Mouse (Mus musculus) activated CD4-positive, CD25-positive, alpha-beta regulatory T cell, adult 4 months (primary cell): Measurements from ENCODE around the gene Jph4. TPM values are rescaled to one million over a fixed set of nuclear protein-coding genes. Genes with fewer than 3 reads are reported as not detected.

Experiments used
- ATAC-seq: one replicate; pipeline ENCODE4 v1.8.0; 2017
- polyA plus RNA-seq, 2 experiments: library from polyadenylated mRNA; unstranded; fragments of 100-300 nt; shearing (Covaris generic); gene quantifications; one replicate each; pipeline ENCODE4 v1.2.1; 2017

Gene Jph4
- polyA plus RNA-seq, 2 experiments from 2014 or later = not detected

DNA sequence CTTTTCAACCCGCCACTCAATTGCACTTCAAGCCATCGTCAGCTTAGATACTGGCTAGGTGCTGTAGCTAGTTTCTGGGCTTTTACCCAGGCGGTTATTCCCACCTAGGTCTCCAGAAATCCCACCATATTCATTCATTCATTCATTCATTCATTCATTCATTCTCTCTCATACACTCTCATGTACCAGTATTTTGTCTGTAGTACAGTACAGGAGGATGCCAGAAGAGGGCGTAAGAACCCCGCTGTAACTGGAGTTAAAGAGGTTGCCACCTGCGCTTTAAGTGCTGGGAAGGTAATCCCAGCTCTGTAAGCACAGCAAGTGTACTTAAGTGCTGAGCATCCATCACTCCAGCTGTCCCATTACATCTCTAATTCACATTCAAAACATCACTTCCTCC is 22.8 kb downstream of the Jph4 start:
- no peak for ATAC-seq

DNA sequence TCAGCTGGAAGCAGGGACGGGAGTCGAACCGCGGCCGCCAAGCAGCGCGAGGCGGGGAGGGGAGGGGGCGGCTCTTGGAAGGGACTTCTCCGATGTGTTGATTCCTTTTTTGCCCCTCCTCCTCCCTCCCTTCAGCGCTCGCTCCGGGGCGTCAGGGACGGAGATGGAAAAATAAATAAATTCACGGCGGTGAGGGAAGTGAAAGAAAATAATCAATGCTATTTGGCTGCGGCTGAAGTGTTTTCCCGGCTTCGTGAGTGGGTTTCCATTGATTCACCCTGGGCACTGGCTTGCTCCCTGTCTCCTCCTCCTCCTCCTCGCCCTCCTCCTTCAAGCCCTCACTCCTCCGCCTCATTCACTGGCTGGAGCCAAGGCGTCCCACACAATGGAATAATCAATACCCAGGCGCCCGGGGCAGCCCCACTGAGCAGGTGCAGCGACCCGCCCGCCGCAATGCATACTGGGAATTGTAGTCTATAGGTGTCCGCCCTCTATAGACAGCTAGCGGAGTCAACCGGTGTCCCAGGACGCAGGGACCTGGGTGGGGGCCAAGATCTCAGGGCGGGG is 24.6 kb downstream of the Jph4 start, which contains the start of gene Zfhx2:
Zfhx2 (minus strand) TSS at position 314 of the 567 bp plus-strand sequence.
- ATAC-seq = peak; percentile 87

DNA sequence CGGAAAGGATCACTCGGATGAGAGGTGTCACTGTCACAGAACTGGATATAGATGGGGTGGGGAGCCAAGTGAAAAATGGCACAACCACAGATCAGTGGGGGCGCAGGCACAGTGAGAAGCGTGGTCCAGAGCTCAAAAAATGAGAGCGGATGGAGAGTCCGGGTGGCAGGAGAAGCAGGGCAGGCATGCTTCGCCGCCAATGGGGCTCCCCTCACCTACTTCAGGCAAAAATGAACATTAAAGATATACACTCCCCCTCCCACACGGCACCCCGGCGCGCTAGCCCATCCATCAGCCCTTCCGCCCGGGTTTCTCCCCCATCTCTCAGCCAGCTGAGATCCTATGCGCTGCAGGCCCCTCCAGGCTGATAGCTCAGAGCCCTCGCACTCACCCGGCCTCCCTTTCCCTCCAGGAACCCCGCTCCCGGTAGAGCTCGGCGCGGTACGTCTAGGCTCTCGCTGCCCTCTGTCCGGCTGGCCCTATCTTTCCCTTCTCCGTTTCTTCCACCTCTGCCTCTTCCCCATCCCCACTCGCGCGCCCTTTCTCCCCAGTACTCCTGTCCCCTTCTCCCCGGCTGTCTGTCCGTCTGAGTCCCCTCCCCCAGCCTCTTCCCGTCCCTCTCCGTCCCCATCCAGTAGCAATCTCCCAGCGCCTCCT is 25.4 kb downstream of the Jph4 start:
- ATAC-seq = no peak

DNA sequence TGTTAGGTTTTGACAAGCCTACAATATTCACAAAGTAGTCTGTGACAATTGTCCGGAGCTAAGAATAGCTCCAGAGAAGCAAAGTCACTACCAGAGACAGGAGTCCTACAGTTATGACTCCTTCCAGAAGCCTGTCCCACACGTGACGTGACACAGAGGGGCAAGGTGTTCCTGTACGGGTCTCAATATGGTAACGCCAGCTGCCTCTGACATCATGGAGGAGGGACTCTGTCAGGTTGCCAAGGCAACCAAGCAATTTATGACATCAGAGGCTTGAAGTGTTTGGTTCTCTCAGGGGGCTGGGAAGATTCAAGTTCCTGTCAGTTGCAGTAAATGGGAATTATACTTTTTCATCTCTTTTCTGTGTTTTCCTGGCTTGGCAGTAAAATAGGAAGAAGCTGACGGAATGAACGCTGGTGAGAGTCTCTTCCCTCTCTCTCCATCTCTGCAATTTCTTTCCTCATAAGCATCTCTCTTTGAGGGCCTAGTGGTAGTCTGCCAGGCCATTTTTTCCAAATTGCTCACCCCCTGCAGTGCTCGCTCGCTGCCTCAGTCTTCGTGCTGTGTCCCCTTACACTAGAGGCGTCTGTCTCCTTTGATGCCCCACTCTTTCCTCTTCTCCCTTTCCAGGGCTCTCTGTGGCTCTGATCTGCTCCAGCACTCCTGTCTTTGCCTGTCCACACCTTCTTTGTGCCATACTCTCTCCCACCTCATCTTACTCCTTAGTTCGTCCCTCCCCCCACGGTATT is 27.4 kb downstream of the Jph4 start:
- ATAC-seq = no peak

DNA sequence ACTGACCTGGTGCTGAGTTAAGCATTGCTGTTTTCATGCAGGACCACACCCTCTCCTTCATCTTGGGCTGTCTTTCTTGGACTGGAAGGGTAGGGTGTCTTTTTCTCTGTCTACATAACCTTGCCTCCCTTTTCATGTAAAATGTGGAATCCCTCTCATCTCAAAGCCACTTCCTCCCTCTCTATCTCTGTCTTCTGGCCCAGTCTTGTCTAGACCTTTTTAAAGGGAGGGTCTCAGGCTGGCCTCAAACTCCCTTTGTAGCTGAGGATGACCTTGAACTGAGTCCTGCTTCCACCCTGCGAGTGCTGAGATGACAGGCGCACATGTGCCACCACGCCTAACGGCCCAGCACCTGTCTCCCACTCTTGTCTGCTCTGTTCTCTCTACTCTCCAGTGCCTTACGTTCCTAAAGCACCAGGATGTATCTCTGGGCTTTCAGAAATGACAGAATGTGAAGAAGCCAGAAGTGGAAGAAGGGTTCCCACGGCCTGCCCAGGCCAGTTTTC is 30.7 kb downstream of the Jph4 start:
- no peak for ATAC-seq

DNA sequence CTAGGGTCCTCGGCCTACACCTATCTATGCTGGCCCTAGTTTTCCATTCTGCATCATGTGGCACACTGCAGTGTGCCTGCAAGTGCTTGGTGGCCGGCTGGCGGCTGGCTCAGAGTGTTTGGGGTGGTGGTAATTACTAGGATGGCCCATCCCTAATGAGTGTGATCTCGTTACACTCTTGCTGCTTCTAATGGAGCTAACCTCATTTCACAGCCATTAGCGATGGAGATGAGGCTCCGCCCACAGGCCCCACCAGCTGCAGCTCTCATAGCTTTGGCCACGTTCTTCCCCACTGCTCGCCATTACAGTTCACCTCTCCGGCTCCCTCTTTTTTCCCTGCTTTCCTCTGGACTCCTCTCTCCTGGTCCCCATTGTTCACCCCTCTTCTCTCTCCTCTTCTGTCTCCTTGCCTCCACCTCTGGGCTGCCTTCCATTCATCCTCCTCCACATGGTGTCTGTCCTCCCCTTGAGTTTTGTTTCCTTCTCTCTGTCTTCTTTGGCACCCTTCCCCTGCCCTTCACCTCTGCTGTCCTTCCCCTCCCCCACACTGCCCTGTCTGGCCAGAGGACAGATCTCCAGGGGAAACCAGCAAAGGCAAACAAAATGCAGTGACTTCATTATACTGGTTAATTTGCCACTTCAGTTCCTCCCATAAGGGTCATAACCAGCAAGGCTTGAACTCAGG is 31.3 kb downstream of the Jph4 start:
- no peak for ATAC-seq

DNA sequence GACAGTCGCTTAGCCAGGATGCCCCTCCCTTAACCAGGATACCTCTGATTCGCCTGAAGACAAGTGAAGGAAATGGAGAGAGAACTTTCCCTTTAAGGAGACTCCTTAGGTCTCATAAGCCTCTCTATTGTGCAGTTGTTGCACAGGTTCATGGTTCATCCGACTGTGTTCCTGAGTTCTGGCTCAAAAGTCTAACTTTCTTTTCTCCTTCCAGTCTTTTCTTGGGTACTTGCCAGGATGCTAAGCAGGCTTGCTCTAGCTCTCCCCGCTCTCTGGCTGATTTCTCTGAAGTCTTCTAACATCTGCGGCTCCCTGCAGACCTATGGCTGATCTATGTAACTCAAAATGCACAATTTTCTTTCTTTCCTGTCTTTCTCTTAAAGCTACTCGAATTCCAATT is 33.3 kb downstream of the Jph4 start:
- ATAC-seq = no peak

DNA sequence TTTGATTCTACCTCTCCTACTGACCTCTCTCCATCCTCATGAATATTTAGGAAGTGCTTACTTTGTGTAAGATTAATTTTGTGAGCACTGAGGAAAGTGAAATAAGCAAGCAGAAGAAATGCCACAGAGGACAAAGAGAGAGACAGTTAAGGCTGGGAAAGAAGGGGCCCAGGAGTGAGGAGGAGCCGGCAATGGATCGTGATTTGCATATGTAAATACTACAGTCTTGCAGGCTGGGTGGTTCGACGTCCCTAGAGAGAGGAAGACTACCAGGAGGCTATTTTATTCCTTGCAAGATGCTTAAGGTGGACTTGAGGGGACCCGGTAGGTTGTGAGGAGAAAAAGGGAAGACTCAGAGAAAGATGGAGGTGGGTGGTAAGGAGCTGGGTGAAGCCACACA is 35.6 kb downstream of the Jph4 start:
- no peak for ATAC-seq

DNA sequence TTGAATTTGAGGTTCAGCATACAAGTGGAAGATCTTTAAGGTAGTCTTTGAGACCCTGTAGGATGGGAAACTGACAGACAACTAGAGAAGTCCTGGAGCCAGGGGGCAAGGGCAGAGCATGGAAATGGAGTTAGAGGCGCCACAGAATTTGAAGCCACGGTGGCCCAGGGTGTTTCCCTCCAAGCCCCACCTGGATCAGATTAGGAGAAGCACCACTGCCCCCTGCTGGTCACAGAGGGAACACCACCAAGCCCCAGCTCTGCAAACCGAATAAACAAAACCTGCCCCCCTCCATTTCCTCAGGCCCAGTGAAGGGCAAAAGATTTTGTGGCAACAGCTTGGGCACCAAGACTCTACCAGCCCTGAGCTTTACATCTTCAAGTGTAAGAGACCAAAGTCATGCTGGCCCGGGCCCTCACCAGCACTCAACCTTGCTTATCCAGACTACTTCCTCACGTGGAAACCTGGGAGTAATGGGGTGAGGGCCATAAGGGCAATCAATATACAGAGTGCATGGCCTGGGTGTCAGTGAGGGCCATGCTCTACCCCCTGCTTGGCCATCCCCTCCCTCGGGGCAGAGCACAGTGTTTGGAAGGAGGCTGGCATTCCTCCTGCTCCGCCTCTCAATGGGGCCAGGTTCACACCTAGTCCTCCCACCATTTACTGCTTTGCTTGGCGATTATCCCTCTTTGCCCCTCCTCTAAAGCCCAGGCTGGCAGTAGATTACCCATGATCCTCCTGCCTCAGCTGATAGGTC is 37.3 kb downstream of the Jph4 start:
- peak; percentile 76 for ATAC-seq

DNA sequence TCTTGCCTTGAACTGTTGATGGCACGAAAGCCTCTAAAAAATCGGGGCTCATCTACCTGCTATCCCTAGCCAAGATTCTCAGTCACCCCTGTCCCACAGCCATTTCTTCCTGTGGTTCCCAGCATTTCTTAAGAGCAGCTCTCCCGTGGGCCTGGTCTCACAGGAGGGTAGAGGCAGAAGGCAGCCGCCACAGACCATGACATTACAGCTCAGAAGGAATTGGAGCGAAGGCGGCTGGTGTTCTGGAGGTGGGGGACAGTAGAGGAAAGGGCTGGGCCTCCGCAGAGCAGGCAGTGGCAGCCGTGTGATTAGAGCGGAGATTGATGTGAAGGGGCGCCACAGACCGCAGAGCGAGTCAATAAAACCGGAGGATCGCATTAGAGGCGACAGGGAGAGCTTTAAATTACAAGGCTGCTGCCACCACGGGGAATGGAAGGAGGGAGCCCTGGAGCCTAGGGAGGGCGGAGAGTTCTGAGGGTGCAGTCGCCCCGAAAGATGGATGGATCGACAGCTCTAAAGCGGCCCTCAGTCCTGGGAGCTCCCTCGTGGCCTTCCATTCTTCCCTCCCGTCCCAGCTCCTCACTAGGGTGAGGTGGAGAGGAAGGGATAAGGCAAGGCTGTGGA is 38.3 kb downstream of the Jph4 start:
- ATAC-seq = no peak

DNA sequence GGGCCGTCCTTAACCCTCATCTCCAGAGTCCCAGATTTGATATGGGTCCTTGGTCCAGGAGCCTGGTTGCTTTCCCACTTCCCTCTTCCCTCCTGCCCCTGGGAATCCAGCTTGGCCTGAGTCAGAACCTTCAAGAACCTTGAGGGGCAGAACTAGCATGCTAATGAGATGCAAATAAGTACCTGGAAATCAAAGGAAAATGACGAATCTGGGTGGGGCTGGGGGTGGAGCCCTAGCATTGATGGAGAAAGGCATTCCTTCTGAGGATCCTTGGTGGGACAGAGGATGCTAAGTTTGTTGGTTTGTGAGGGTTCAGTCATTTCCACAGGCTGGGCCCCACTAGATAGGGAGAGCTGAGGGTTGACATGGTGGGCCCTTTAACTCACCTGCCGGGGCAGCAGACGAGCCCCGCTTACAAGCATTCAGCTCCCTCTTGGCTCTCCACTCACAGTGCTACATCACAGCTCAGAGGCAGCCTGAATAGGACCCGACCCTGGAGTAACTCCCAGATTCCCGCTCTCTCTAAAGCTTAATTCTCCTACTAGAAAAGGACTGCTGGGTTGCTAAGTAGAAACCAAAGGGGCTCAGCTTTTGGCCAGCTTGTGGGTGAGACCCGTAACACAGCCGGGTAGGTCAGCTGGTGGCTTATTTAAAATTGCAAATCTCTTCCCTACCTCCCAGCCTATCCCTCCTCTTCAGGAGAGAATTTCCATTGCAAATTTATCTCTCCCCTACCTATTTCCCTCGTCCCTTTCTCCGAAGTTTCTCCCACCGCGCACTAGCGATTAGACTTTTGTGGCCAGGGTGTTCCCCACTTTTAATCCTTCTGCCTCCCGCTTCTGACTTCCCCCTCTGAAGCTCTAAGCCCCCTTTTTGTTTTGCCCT is 39.0 kb downstream of the Jph4 start:
- no peak for ATAC-seq

DNA sequence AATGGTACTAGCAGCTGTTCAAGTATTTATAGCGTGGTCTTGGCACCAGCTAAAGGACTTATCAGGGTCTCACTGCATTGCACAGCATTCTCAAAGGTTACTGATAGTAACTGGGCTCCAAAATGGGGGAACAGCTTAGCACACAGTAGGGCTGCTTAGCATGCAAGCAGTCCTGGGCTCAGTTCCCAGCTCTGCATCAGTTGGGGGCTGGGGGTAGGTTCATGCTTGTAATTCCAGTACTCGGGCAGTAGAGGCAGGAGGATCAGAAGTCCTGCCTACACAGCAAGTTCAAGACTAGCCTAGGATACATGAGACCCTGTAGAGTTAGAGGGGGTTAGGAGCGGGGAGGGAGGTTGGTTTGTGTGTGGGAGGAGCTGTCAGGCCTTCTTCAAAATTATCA is 39.8 kb downstream of the Jph4 start:
- no peak for ATAC-seq

DNA sequence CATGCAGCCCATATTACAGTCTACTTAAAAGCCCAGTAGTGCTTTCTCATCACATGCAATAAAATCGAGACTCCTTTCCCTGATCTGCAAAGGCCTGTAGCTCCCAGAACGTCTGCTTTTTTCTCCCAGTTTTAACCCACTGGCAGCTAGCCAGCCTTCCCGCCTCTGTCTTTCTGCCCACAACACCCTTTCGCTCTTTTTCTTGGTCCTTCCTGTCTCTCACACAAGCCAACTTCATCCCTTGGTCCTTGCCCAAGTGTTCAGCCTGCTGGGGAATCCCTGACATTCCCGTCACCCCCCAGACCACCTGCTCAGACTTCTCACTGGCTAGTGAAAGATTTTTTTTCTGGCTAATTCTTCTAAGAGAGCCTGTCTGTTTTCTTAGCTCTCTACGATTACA is 40.5 kb downstream of the Jph4 start:
- no peak for ATAC-seq

DNA sequence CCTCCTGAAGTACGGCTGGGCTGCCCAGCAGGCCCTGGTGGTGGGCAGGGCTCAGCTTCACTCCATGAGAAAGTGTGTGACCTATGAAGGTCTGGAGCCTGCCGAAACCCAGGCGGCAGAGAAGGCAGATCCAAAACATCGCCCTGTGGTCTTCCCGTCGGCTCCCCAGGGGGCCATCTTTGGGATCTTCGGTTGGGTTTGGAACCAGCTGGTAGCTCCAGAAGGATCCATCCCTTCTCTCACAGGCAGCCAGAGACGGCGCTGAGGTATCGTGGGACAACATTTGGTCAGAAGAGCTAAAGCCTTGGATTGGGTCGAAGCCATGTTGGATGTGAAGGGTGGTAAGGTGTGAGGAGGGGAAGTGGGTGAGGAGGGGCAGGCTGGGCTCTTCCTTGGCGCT is 42.3 kb downstream of the Jph4 start:
- no peak for ATAC-seq

DNA sequence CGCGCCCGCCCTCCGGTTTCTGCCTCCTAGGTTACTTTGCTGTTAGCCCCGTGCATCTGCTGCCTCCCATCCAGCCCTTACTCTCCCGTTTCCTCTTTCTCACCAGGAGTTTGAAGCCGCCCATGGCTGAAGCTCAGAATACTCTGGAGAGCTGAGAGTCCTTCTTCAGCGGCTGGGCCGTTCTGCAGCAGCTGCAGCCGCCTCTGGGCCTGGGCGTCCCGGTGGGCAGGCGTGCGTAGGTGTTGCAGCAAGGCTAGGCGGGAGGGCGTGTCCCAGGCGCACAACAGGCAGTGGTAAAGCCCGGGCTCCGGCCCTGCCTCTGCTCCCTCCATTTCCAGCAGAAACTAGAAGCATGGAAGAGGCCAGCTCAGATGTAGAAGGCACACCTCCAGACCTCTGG is 45.0 kb downstream of the Jph4 start:
- no peak for ATAC-seq

DNA sequence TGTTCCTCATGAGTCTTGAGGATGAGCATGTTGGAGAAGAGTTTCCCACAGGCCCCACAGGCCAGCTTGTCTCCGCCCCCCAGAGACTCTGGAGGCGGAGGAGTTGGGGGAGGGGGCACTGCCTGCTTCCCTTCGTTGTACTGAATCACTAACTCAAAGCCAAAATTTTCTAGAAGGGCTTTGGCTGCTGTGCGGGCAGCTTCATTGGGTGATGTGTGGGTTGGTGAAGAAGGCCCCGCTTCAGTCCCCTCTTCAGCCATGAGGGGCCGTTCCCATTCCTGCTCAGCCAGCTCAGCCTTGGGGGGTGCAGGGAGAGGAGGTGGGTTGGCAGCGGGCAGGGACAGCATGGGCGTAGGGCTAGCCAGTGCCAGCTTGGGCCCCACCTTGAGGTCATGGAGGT is 50.7 kb downstream of the Jph4 start:
- no peak for ATAC-seq

DNA sequence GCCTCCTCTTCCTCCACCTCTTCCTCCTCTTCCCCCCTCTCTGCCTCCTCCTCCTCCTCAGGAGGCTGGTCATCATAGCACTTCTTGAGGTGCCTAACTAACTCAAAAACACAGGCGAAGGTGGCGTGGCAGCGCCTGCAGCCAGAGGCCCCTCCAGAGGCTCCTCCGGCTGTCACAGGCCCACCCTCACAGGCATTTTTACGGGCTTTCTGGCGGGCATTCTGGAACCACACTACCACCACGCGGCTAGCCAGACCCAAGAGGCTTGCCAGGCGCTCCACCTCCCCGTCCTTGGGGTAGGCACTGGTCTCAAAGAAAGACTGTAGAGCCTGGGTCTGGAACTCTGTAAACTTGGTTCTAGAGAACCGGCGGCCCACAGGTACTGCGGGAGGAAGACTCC is 51.3 kb downstream of the Jph4 start:
- no peak for ATAC-seq

DNA sequence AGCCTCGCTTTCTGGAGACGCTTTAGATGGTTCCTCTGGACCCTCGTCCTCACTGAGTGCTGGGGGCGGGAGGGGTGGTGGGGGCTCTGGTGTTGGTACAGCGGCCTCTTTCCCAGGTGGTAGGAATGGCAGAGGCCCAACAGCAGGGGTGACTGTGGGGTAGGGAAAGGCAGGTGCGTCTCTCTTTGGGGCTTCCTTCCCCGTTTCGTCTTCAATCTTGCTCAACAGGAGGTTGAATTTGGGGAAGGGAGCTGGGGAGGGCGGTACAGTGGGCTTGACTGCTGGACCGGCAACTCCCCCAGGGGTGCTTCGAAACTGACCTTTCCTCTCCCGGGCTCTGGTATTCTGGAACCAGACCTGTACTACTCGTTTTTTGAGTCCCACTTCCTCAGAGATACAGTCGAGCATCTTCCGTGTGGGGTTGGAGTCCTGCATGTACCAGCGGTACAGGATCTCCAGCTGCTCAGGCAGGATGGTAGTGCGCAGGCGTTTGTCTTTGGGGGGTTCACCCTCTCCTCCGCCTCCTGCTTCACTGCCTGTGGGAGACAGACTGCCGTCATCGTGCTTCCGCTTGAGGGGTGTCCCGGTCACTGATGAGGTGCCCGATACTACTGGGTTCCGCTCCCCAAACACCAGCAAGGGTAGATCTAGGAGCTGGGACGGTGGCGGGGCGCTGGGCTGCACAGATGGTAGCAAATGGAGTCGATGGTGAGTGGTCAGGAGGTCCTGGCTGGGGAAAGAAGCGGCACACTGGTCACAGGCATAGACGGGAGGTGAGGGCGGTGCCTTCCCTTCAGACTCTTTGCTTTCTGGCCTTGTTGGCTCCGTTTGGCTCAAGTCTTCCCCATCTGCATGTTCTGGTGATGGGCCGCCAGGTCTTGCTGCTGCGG is 52.0 kb downstream of the Jph4 start:
- ATAC-seq = no peak

DNA sequence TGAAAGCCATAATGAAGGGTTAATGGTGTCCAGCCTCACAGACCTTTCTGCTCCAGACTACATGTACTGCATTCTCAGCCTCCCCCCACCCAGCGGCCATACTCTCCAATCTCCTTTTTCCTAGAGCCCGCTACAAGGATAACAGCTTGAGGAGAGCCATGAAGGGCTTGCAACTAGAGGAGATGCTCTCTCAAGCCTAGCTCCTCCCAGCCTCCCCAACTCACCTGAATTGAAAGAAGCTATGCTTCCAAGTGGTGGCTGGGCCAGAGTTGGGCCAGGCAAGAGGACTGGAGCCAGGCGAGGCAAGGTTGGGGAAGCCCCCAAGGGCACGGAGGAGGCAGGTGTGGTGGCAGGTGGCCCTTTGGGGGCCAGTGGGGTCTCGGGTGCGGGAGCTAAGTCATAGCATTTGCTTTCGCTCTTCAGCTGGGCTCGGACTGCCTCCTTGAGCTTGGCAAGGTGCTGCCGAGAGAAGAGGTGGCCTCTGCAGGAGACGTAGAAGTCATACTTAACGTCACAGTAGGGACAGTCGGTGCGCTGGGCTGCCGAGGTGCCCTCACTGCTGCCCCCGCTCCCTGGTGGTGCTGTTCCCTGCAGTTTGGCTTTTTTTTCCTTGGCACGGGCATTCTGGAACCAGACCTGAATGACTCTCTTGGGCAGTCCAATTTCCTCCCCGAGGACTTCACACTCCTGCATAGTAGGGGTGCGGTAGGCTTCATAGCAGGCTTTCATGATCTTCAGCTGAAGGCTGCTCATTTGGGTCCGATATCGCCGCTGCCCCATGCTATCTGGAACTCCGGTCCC is 53.0 kb downstream of the Jph4 start:
- no peak for ATAC-seq
